Comparison of ENCODE assay signal across 27 mouse cellular contexts in the genomic region with DNA sequence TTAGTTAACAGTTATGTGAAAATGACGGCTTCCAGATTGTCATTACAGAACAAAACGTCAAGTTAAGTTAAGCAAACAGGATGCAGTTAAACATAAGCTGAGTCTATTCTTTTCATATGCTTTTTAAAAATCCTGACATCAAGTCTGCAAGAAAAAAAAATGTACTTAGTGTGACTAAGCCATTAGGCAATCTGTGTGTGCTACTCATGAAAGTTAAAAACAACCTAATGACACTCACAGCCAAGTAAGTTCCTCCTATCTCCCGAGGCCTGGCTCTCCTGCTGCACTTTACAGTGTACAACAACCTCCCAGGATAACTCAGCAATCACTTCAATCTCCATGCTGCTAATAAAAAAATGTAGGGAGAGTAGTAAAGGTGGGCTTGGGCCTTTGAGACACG. TPM values are rescaled to one million over a fixed set of nuclear protein-coding genes. Genes with fewer than 3 reads are reported as not detected.
DNase-seq lines count a peak whose midpoint lies in the region; ATAC-seq and TF ChIP-seq lines count a peak whose summit lies in the region.
"Had no signal": no experiment of that assay in that cellular context is flagged by ENCODE, and none has a peak within 500 bp of the region (broad histone marks: within the 10 kb centered on the region; RNA-seq: fewer than 3 reads in every experiment).

No protein-coding gene starts in this region.

- TF ChIP-seq CTCF in liver, postnatal 0 days (IDR thresholded peaks at IDR 0.05; ENCODE audit: low read depth), result no peak

- peaks cover 92% of the 10 kb centered on the region for H3K36me3 ChIP-seq in liver, postnatal 0 days (replicated peaks; ENCODE audit: insufficient read depth, low read length)
- peaks cover 100% of the 10 kb centered on the region for H3K36me3 ChIP-seq in liver, embryonic 12.5 days
- H3K36me3 ChIP-seq in macrophage (ENCODE audit: inconsistent target), result peaks cover 81% of the 10 kb centered on the region

- H3K4me3 ChIP-seq in liver, postnatal 0 days (ENCODE audit: low read depth, low read length), result no peak overlapping the region
- no peak overlapping the region for H3K4me3 ChIP-seq in liver, embryonic 12.5 days
- H3K4me3 ChIP-seq in macrophage (ENCODE audit: inconsistent target), result no peak overlapping the region
- H3K4me3 ChIP-seq: embryonic facial prominence, embryonic 13.5 days; embryonic facial prominence, embryonic 15.5 days; erythroblast, embryonic 14.5 days; forebrain, embryonic 10.5 days; forebrain, embryonic 12.5 days had no signal

- H3K9me3 ChIP-seq in liver, postnatal 0 days (ENCODE audit: low read length), result no peaks in the 10 kb centered on the region
- no peaks in the 10 kb centered on the region for H3K9me3 ChIP-seq in liver, embryonic 12.5 days (replicated peaks)
- H3K9me3 ChIP-seq: embryonic facial prominence, embryonic 13.5 days; embryonic facial prominence, embryonic 15.5 days; forebrain, embryonic 10.5 days; forebrain, embryonic 12.5 days had no signal

- no peak overlapping the region for H3K27ac ChIP-seq in liver, postnatal 0 days (ENCODE audit: low read depth)
- no peak overlapping the region for H3K27ac ChIP-seq in liver, embryonic 12.5 days
- peak overlapping the region; percentile 79 for H3K27ac ChIP-seq in macrophage
- H3K27ac ChIP-seq: embryonic facial prominence, embryonic 13.5 days; embryonic facial prominence, embryonic 15.5 days; forebrain, embryonic 10.5 days; forebrain, embryonic 12.5 days had no signal

- no peaks in the 10 kb centered on the region for H3K4me1 ChIP-seq in liver, postnatal 0 days (ENCODE audit: insufficient read depth)
- H3K4me1 ChIP-seq in liver, embryonic 12.5 days, result peaks cover 5% of the 10 kb centered on the region; the same call in 1 of the 2 replicates
- H3K4me1 ChIP-seq: embryonic facial prominence, embryonic 13.5 days; embryonic facial prominence, embryonic 15.5 days; forebrain, embryonic 10.5 days; forebrain, embryonic 12.5 days had no signal

- WGBS in liver, postnatal 0 days (ENCODE audit: insufficient replicate concordance), result 83% methylated on average over 4 of the region's 4 CpGs
- WGBS in liver, embryonic 12.5 days (ENCODE audit: insufficient replicate concordance), result 87% methylated on average over 4 of the region's 4 CpGs
- 42% methylated on average over 4 of the region's 4 CpGs for WGBS in macrophage (ENCODE audit: missing documents)

- peaks cover 19% of the 10 kb centered on the region for H3K79me2 ChIP-seq in macrophage (ENCODE audit: inconsistent target)

- no peak overlapping the region for H3K9ac ChIP-seq in liver, postnatal 0 days (replicated peaks)
- H3K9ac ChIP-seq in liver, embryonic 12.5 days, result no peak overlapping the region
- H3K9ac ChIP-seq: embryonic facial prominence, embryonic 13.5 days; embryonic facial prominence, embryonic 15.5 days; forebrain, embryonic 12.5 days had no signal

- no peak for ATAC-seq in liver, postnatal 0 days
- ATAC-seq in liver, embryonic 12.5 days, result no peak
- ATAC-seq: CD4-positive, CD25-positive, alpha-beta regulatory T cell, adult 4 months; forebrain, embryonic 14.5 days; forebrain, embryonic 16.5 days had no signal

- peak; percentile 39 for DNase-seq in adrenal gland, adult 2 months
- DNase-seq in adrenal gland, postnatal 10 days, result no peak
- no peak for DNase-seq in liver, postnatal 0 days
- peak; percentile 14 for DNase-seq in NIH3T3 (ENCODE audit: low read depth)
- DNase-seq in left cerebral cortex, adult 9 months (ENCODE audit: low spot score in 2 of 2), result no peak
- no peak for DNase-seq in layer of hippocampus, postnatal 36 days
- DNase-seq: adrenal gland, adult 8-10 months; adrenal gland, postnatal 25 days; B cell, adult 2 months; cerebellum, adult 11-12 months; cerebellum, adult 8-10 months; cerebellum, adult 9-11 months; cerebellum, postnatal 14 days; cerebellum, postnatal 36 days; embryo, embryonic 11 days had no signal

- TF ChIP-seq EP300 in liver, postnatal 0 days (IDR thresholded peaks at IDR 0.05; ENCODE audit: low read depth), result 0 out of 2 replicates have a peak, but pooled peaks have one; percentile 19

- H3K4me2 ChIP-seq in liver, postnatal 0 days (ENCODE audit: low read depth, low read length), result no peak overlapping the region
- H3K4me2 ChIP-seq in liver, embryonic 12.5 days, result no peak overlapping the region
- H3K4me2 ChIP-seq: embryonic facial prominence, embryonic 13.5 days; embryonic facial prominence, embryonic 15.5 days; forebrain, embryonic 12.5 days had no signal

- no peaks in the 10 kb centered on the region for H3K27me3 ChIP-seq in liver, postnatal 0 days (ENCODE audit: insufficient read depth, low read length)
- H3K27me3 ChIP-seq in liver, embryonic 12.5 days (replicated peaks), result no peaks in the 10 kb centered on the region
- H3K27me3 ChIP-seq: CH12.LX; embryonic facial prominence, embryonic 13.5 days; embryonic facial prominence, embryonic 15.5 days; forebrain, embryonic 12.5 days had no signal

RNA-seq across cellular contexts. Expression of a gene that starts 17.0 kb away (rescaled TPM):
- 10 to 100 TPM; 37.8 to 45.9 TPM for total RNA-seq in adrenal gland, adult 2 months (2021)
- polyA plus RNA-seq in adrenal gland, adult 2 months (2012; rRNA removed), result 3.5 and 3.7 TPM in 2 replicates
- total RNA-seq in adrenal gland, postnatal 10 days (2021), result 10 to 100 TPM; 32.4 to 38.4 TPM
- 11.4 and 14.4 TPM in 2 replicates for polyA plus RNA-seq in liver, postnatal 0 days (2015; fragmentation: Nextera tagmentation; extraction: Ambion mirVana)
- polyA plus RNA-seq in liver, embryonic 12.5 days (2016; fragmentation: Nextera tagmentation; extraction: Ambion mirVana), result 24.8 and 25.8 TPM in 2 replicates
- total RNA-seq in macrophage (2018; cell fraction: chromatin; rRNA removed), result 100 to 1,000 TPM; 373 to 867 (median 553) TPM
- 100 to 1,000 TPM in 3 of 26 experiments, 10 to 100 TPM in 23; 63.2 to 111 (median 83.5) TPM for total RNA-seq in macrophage (2018; cell fraction: cytosol; rRNA removed)
- 100 to 1,000 TPM; 205 to 418 (median 286) TPM for total RNA-seq in macrophage (2018; cell fraction: nucleus; rRNA removed)
- polyA plus RNA-seq in macrophage (2018), result 65.6 to 104 TPM (median 86.6 TPM) in 3 replicates
- 10 to 100 TPM; 51.9 to 53.7 TPM for total RNA-seq in layer of hippocampus, postnatal 36 days (2021)

RNA-seq across cellular contexts. Expression of a gene that starts 22.6 kb away (rescaled TPM):
- 10 to 100 TPM; 62.1 to 72.7 TPM for total RNA-seq in adrenal gland, adult 2 months (2021)
- 70.2 and 92.4 TPM in 2 replicates for polyA plus RNA-seq in adrenal gland, adult 2 months (2012; rRNA removed)
- 10 to 100 TPM; 44.9 to 48.2 TPM for total RNA-seq in adrenal gland, postnatal 10 days (2021)
- polyA plus RNA-seq in liver, postnatal 0 days (2015; fragmentation: Nextera tagmentation; extraction: Ambion mirVana), result 17.5 and 19.4 TPM in 2 replicates
- polyA plus RNA-seq in liver, embryonic 12.5 days (2016; fragmentation: Nextera tagmentation; extraction: Ambion mirVana), result 67.8 and 68.8 TPM in 2 replicates
- total RNA-seq in macrophage (2018; cell fraction: chromatin; rRNA removed), result 10 to 100 TPM; 12.6 to 84.7 (median 55.2) TPM
- 10 to 100 TPM; 19.9 to 35.8 (median 27.7) TPM for total RNA-seq in macrophage (2018; cell fraction: cytosol; rRNA removed)
- 10 to 100 TPM; 18.0 to 55.3 (median 38.0) TPM for total RNA-seq in macrophage (2018; cell fraction: nucleus; rRNA removed)
- polyA plus RNA-seq in macrophage (2018), result 18.3 to 41.6 TPM (median 29.1 TPM) in 3 replicates
- 10 to 100 TPM; 65.7 to 73.6 TPM for total RNA-seq in layer of hippocampus, postnatal 36 days (2021)

RNA-seq across cellular contexts. Expression of a gene that starts 37.8 kb away (rescaled TPM):
- not detected for total RNA-seq in adrenal gland, adult 2 months (2021)
- polyA plus RNA-seq in adrenal gland, adult 2 months (2012; rRNA removed), result not detected in 2 replicates
- total RNA-seq in adrenal gland, postnatal 10 days (2021), result not detected
- polyA plus RNA-seq in liver, postnatal 0 days (2015; fragmentation: Nextera tagmentation; extraction: Ambion mirVana), result not detected in 2 replicates
- 0.11 and 0.18 TPM in 2 replicates for polyA plus RNA-seq in liver, embryonic 12.5 days (2016; fragmentation: Nextera tagmentation; extraction: Ambion mirVana)
- not detected for total RNA-seq in macrophage (2018; cell fraction: chromatin; rRNA removed)
- total RNA-seq in macrophage (2018; cell fraction: cytosol; rRNA removed), result not detected
- total RNA-seq in macrophage (2018; cell fraction: nucleus; rRNA removed), result not detected
- not detected in 3 replicates for polyA plus RNA-seq in macrophage (2018)
- under 1 TPM; 0.32 to 0.48 TPM for total RNA-seq in layer of hippocampus, postnatal 36 days (2021)
- total RNA-seq: adrenal gland, adult 8-10 months; adrenal gland, postnatal 25 days; CH12.LX had no signal
- polyA plus RNA-seq: erythroblast, embryonic 14.5 days; G1E had no signal

Comparison
In these comparisons a context has a peak if more than half of its experiments do, and no peak if none do; other contexts are left out.
1. DNase-seq: peak in adrenal gland, adult 2 months (single experiment) and NIH3T3 (single experiment); none in adrenal gland, postnatal 10 days (single experiment), liver, postnatal 0 days (single experiment), left cerebral cortex, adult 9 months (0 of 2) and layer of hippocampus, postnatal 36 days (0 of 2).